Mouse (Mus musculus) thymus, adult 2 months (tissue): ENCODE results near the gene Ivd. TPM values are rescaled to one million over a fixed set of nuclear protein-coding genes. Genes with fewer than 3 reads are reported as not detected.
A peak's percentile ranks its signal among the peaks of the same experiment; 100 is the strongest.

Experiments
- DNase-seq: peaks from one replicate; pipeline ENCODE4 v3.0.0; 2021
- H3K27ac ChIP-seq: fragments of 200-500 bp; 2 replicates; pipeline ENCODE4 v1.5.1; 2012; ENCODE audit warnings: low read length, control low read depth; ENCODE audit not compliant: control insufficient read depth, insufficient read depth
- H3K27me3 ChIP-seq: fragments of 200-500 bp; 2 replicates; pipeline ENCODE4 v1.6.1; 2012; ENCODE audit warnings: mild to moderate bottlenecking, low read length, moderate library complexity, mixed read lengths; ENCODE audit not compliant: control insufficient read depth, insufficient read depth
- H3K36me3 ChIP-seq: fragments of 200-500 bp; 2 replicates; pipeline ENCODE4 v1.6.1; 2012; ENCODE audit warnings: mild to moderate bottlenecking, low read length, moderate library complexity; ENCODE audit not compliant: control insufficient read depth, insufficient read depth
- H3K4me1 ChIP-seq: fragments of 200-500 bp; replicated peaks from 2 replicates; pipeline ENCODE4 v1.6.1; 2012; ENCODE audit warnings: low read length; ENCODE audit not compliant: control insufficient read depth, insufficient read depth
- H3K4me3 ChIP-seq: fragments of 200-500 bp; 2 replicates; pipeline ENCODE4 v1.5.1; 2012; ENCODE audit warnings: mild to moderate bottlenecking, low read length, control low read depth, moderate library complexity; ENCODE audit not compliant: control insufficient read depth, insufficient read depth
- CTCF ChIP-seq: fragments of 200-500 bp; IDR thresholded peaks from 2 replicates; pipeline ENCODE4 v1.5.1; 2012; ENCODE audit warnings: mild to moderate bottlenecking, control low read depth, low read length, moderate library complexity, borderline replicate concordance; ENCODE audit not compliant: control insufficient read depth, poor library complexity, insufficient read depth; ENCODE audit errors: extremely low read depth
- POLR2A ChIP-seq: fragments of 200-500 bp; IDR thresholded peaks from 2 replicates; pipeline ENCODE4 v1.6.1; 2012; ENCODE audit warnings: mild to moderate bottlenecking, low read length, control low read depth, moderate library complexity; ENCODE audit not compliant: control insufficient read depth, poor library complexity, insufficient read depth; ENCODE audit errors: extremely low read depth
- WGBS: fragments of 180-500 bp; shearing (Covaris S2); methylation state at CpG from one replicate; pipeline ENCODE4 v1.1.7; 2018; 5-methylcytosine and 5-hydroxymethylcytosine counted together
- polyA plus RNA-seq: library from polyadenylated mRNA; depleted of rRNA; stranded (reverse); fragments of >200 nt; gene quantifications from 2 replicates; pipeline ENCODE4 v1.2.3, GENCODE M21; 2012; rRNA removed

The Ivd gene
- polyA plus RNA-seq, 1 experiment, result 50.6 TPM

DNA sequence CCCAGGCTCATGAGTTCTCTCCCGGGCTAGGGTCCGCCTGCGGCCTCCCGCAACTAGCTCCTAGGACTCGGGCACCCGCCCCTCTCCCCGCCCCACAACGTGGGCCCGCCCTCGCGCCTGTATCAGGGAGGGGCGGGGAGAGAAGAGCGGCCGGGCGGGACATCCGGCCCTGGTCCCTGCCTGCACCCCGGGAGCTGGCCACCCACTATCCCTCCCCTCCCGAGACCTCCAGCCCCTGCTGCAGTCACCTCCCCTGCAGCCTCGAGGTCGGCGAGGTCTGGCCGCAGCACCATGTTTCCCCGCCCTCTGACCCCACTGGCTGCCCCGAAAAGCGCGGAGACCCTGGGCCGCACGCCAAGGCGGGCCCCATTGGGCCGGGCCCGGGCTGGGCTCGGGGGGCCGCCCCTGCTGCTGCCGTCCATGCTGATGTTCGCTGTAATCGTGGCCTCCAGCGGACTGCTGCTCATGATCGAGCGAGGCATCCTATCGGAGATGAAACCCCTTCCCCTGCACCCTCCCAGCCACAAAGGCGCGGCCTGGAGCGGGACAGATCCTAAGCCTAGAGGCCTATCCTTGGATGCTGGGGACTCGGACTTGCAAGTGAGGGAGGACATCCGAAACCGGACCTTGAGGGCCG, 64.7 kb downstream of the Ivd start, which contains the start of gene Chst14:
TSS of gene Chst14 (plus strand) at position 136 of the 637 bp plus-strand sequence.
- Histone ChIP-seq H3K4me3 (peak within 1 kb of the TSS; percentile 77), H3K36me3 (no peaks in the 10 kb centered on the region), H3K27ac (no peak within 1 kb of the TSS), H3K27me3 (no peaks in the 10 kb centered on the region), H3K4me1 (peaks cover 13% of the 10 kb centered on the region)
- WGBS, result under 1% methylated on average over 47 of the region's 47 CpGs
- peak; percentile 73 for DNase-seq
- TF ChIP-seq POLR2A, result peak; percentile 60; the same call in 1 of the 2 replicates
- no peak for TF ChIP-seq CTCF

- Histone ChIP-seq H3K27ac (no peak overlapping the region), H3K27me3 (no peaks in the 10 kb centered on the region), H3K4me1 (peaks cover 13% of the 10 kb centered on the region), H3K36me3 (no peaks in the 10 kb centered on the region), H3K4me3 (peak overlapping the region; percentile 77)
- TF ChIP-seq POLR2A (no peak), CTCF (no peak)
- no peak for DNase-seq
- WGBS, result 27% methylated on average over 31 of the region's 31 CpGs
These were observed 65.4 kb downstream of the Ivd start for GRCm38 (mm10) chr2:118926998-118927739.

Other genes starting within 250 kb of the Ivd start
- gene Pak6, start 198.7 kb upstream of the Ivd start, polyA plus RNA-seq, result 4.3 and 4.7 TPM in 2 replicates
- gene Ankrd63, start 158.0 kb upstream of the Ivd start, polyA plus RNA-seq, result 0.20 and 0.27 TPM in 2 replicates
- gene Plcb2, start 133.5 kb upstream of the Ivd start, polyA plus RNA-seq, result 79.9 and 94.4 TPM in 2 replicates
- gene Inafm2, start 116.2 kb upstream of the Ivd start, polyA plus RNA-seq, result 18.9 and 25.7 TPM in 2 replicates
- gene Ccdc9b, start 99.3 kb upstream of the Ivd start, polyA plus RNA-seq, result 1.2 and 1.8 TPM in 2 replicates
- gene Phgr1, start 89.2 kb upstream of the Ivd start, polyA plus RNA-seq, result 3.3 and 4.9 TPM in 2 replicates
- 0.36 and 0.41 TPM in 2 replicates for gene Disp2, start 82.2 kb upstream of the Ivd start, polyA plus RNA-seq
- gene Knstrn, start 48.0 kb upstream of the Ivd start, polyA plus RNA-seq, result 19.4 and 22.8 TPM in 2 replicates
- gene Bahd1, start 38.4 kb downstream of the Ivd start, polyA plus RNA-seq, result 38.7 and 40.0 TPM in 2 replicates
- 9.0 and 10.3 TPM in 2 replicates for gene Chst14, start 64.5 kb downstream of the Ivd start, polyA plus RNA-seq
- 6.1 and 7.1 TPM in 2 replicates for gene Ccdc32, start 167.4 kb downstream of the Ivd start, polyA plus RNA-seq
- 7.8 and 10.4 TPM in 2 replicates for gene Rpusd2, start 172.8 kb downstream of the Ivd start, polyA plus RNA-seq
- gene Knl1, start 185.2 kb downstream of the Ivd start, polyA plus RNA-seq, result 3.8 and 4.8 TPM in 2 replicates